Mouse (Mus musculus) left cerebral cortex, postnatal 25 days (tissue): ENCODE measurements around the gene Nadsyn1. TPM values are rescaled to one million over a fixed set of nuclear protein-coding genes. Genes with fewer than 3 reads are reported as not detected.

Source experiments
- DNase-seq, 2 experiments: peaks; one replicate each; pipeline ENCODE4 v3.0.0; 2022; ENCODE audit warnings: low spot score in 2 of 2, mixed read lengths in 1 of 2
- intact Hi-C: fragments of 180-260 bp; cut with DNase I; formaldehyde crosslinking; loops from one replicate; pipeline ENCODE4 v1.15.1; 2025
- total RNA-seq, 2 experiments: library from RNA; stranded (reverse); gene quantifications; 2 replicates each; pipeline ENCODE4 v1.2.3; 2021

The Nadsyn1 gene
- total RNA-seq, 2 experiments from 2014 or later, result 4.8 to 6.6 TPM

DNA sequence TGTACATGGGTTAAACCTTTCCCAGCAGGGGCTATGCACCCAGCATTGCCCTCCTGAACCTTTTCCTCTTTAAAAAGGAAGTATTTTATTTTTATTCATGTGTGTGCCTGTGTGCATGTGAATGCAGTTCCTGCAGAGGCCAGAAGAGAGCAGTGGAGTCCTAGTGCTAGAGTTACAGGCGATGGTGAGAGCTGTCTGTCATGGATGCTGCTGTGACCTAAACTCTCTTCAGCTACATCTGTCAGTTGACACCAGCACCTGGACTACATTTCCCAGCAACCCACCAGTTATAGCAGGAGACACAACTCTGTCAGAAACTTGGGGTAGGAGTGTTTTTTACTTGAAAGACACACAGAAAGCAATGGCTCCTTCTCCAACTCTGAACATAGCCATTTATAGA lies 13.7 kb downstream of the Nadsyn1 start:
- DNase-seq, result no peak
- intact Hi-C loops, result no loop called here

GRCm38 (mm10) chr7:143805199-143805624 lies 17.4 kb downstream of the Nadsyn1 start:
- intact Hi-C loops, result no loop called here
- peak; percentile 30 to 61 for DNase-seq

DNA sequence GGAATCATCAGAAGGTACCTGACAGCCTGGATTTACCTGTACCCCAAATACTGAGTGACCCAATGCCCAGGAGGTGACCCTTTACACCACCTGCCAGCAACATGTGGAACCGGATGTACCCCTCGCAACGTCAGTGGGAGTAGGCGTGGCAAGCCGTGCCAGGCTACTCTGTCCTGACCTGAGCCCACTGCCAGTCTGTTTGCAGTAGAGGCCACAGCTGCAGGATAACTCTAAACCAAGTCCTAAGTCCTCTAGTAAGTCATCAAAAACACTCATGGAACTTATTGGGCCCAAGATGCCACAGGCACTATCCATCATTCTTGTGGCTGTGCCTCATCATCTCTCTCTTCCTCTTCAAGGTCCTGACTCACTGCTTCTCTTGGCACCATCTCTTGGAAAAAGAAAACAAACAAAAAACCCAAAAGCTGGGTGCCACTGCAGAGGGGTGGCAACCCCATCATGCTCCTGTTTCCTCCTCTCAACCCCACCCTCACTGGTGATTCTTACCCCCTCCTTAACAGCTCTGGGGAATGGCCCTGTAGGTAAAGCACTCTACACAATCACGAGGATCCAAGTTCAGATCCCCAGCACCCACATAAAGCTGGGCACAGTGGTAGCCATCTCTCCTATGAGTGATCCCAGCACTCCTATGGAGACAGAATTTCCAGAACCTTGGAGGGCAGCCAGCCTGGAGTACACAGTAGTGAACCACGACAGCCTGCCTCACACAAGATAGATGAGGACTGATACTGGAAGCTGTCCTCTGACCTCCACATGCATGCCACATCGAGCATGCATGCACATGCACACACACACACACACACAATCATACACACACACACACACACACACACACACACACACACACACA lies 21.2 kb downstream of the Nadsyn1 start:
- intact Hi-C loops, result no loop called here
- DNase-seq, result no peak

GRCm38 (mm10) chr7:143800770-143801169 lies 21.9 kb downstream of the Nadsyn1 start:
- intact Hi-C loops, result no loop called here
- DNase-seq, result no peak

GRCm38 (mm10) chr7:143798783-143799182 lies 23.9 kb downstream of the Nadsyn1 start:
- intact Hi-C loops, result no loop called here
- DNase-seq, result no peak

DNA sequence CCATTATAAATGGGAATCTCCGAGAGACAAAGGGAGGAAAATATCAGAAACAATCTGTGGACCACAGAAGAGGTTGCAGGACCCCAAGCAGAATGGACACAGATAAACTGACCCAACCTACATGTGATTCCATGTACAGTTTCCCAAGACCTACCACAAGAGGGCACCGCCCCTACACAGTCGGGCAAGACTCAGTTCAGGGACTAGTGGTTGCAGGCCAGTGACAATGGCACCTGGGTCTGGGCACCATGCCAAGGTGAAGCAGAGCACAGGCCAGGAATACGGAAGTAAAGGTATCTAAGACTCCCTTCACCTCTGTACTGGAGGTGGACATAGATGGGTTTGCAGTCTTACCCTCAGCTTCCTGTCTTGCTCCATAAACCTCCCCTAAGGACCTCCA lies 29.5 kb downstream of the Nadsyn1 start:
- no peak for DNase-seq
- intact Hi-C loops, result no loop called here

DNA sequence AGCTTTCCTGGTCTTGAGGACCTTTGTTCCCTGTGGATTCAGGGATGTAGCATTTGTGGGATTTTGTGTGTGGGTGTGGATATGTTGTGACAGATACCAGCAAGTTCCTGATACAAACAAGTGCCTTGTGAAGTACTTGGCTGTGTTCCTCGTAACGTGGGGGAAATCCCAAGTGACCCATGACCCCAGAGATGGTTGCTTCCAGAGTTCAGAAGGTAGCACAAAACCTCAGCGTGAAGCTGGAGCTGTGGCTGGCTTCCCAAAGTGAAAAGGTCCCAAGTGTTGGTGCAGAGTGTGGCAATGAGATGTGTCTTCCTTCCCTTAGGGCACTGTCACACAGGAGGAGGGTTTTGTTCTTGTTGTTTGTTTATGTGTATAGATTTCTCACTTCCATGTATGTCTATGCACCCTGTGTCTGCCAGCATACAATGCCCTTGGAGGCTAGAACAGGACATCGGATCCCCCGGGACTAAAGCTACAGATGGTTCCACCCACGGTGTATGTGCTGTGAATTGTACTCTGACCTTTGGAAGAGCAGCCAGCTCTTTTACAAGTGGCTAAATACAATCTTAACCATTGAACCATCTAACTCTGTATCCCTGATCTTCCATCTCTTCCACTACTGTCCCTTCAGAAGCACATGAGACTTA lies 30.2 kb downstream of the Nadsyn1 start:
- no peak for DNase-seq

DNA sequence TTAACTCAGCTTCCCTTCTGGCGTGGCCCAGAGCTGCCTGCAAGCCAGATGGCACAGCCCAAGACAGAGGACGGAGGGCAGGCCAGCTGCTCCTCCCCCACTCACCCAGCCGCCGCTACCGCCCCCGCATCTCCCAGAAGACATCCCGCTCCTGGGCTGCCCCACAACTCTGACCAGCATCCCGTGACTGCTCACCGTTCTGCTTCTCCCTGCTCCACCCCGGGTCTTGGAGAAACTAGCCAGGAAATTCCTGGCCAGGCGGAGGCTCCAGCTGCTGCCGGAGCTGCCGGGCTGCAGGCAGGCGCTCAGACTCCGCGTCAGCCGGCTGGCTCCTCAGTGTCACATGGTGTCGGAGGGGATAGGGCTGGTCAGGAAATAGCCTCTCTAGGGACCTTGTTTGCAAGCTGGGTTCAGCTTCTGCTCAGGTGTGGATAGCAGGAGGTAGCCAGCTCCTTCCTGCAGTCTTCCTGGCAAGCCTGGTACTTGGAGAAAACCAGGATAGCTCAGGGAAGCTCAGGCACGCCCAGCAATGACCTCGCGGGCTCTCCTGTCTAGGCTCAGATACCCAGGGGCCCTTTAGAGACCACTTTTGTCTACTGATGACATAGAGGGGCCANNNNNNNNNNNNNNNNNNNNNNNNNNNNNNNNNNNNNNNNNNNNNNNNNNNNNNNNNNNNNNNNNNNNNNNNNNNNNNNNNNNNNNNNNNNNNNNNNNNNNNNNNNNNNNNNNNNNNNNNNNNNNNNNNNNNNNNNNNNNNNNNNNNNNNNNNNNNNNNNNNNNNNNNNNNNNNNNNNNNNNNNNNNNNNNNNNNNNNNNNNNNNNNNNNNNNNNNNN lies 38.4 kb downstream of the Nadsyn1 start, which contains the start of gene Mrgpre:
Gene Mrgpre (minus strand): TSS at position 505 of the 834 bp plus-strand sequence.
- intact Hi-C loops, result no loop called here
- DNase-seq, result peak; percentile 61 to 73

More for the DNA sequence above, 30.2 kb downstream of the Nadsyn1 start:
- intact Hi-C loops, result no loop called here

DNA sequence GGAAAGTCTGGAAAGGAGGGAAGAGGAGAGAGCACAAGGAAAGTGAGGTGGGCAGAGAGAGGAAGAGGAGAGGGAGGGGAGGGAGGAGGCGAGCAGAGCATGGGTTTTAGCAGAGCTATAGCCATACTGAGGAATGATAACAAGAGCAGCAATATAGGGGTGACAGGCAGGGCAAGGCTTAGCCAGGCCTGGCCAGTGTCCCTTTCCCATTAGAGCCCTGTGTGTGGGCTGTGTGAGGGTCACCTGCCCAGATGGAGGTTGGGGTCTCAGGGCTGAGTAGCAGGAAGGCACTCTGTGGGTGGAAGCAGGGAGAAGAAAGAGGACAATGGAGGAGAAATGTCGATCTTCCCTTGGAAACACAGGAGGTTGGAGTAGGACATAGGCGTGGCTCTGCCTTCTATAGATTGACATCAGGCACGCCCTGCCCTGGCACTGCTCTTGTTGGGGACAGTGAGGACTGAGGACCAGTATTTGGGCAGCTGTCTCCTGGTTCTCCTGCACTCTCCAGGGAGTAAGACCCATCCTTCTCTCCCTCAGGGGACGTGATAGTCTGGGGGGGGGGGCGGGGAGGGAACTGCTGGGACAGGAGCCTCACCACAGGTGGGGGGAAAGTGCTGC lies 39.2 kb downstream of the Nadsyn1 start:
- intact Hi-C loops, result no loop called here
- DNase-seq, result peak in 1 of 2 experiments; percentile 8

DNA sequence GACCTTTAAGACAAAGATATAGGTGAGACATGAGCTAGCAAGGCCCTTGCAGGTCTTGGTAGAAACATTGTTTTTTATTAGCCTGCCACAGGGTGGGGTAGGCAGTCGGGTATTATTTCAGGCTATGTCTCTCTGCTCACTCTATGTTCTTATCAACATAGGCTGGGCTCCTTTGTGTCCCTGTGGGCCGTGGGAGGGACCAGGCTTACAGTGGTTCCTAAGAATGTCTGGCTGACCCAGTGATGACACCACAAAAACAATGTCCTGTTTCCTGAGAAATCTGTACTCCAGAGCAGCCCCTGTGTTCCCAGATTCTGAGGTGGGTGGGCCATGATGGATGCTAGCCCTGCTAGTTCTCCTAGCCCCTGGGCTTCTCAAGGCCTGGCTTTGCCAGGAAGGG lies 45.3 kb downstream of the Nadsyn1 start:
- DNase-seq, result no peak
- intact Hi-C loops, result no loop called here

DNA sequence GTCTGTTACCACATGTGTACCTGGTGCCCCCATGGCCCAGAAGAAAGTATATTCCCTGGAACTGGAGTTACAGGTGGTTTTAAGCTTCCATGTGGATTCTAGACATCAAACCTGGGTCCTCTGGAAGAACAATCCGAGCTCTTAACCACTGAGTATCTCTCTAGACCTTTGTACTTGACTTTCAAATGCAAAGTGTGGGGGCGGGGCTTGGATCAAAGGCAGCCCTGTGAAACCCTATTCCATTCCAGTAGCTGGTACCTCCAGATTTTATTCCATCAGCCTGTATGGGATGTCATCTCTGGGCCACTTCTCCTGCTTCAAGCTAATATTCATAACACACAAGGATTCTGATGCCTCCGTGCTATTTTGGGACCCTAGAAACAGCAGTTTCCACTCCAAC lies 46.5 kb downstream of the Nadsyn1 start:
- DNase-seq, result no peak
- intact Hi-C loops, result no loop called here

- intact Hi-C loops, result loop anchor here (10.0 kb wide), 1 partner anchor 615 kb away; no protein-coding TSS in a partner anchor
- no peak for DNase-seq
These were observed 53.2 kb downstream of the Nadsyn1 start for GRCm38 (mm10) chr7:143769461-143769860.

- DNase-seq, result no peak
- intact Hi-C loops, result loop anchor here (10.0 kb wide), 1 partner anchor 613 kb away; no protein-coding TSS in a partner anchor
These were observed 54.4 kb downstream of the Nadsyn1 start for GRCm38 (mm10) chr7:143768267-143768666.

DNA sequence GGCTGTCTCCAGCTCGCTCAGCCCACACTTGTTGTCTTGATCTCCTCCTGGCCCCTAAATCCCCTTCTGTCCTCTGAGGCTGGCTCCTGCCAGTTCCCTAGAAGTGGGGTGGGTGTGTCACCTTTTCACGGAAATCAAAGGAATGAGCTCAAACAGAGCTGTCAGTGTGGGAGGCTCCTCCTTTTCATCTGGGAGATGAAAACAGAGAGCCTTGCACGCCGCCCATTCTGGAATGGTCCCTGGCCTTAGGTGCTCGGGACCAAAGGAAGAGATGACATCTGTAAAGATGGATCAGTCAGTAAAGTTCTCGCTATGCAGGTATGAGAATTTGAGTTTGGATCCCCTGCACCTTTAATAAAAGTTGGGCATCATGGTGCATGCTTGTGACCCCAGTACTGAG lies 55.8 kb downstream of the Nadsyn1 start, which contains the start of gene Mrgprg:
Gene Mrgprg (minus strand): TSS at position 101 of the 400 bp plus-strand sequence.
- intact Hi-C loops, result loop anchor here (10.0 kb wide), 1 partner anchor 612 kb away; no protein-coding TSS in a partner anchor
- DNase-seq, result no peak

DNA sequence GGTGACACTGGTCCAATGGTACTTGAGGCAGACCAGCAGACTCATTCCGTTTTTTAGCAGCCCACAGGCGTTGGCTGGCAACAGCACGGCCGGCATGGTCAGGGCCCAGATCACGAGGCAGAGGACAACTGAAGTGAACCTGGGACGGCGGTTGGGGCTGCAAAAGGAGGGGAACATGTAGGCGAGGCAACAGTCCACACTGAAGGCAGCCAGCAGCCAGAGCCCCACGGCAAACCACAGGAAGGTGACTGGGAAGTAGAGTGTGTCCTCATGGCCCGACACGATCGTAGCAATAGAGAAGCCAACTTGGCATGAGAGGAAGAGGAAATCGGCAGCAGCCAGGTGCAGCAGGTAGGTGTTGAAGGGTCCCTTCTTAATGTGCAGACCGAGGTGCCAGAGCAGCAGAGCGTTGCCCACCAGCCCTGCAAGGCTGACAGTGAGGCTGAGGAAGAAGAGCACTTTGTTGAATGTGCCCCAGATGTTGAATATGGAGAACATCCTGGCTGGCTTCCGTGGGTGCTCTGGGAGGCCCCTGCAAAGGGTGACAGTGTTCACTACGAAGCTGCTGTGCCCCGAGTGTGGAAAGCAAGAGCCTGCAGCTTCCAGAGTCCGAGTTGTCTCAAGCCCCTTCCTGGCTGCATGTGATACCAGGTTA lies 57.6 kb downstream of the Nadsyn1 start:
- intact Hi-C loops, result loop anchor here (1.0 to 10.0 kb wide), 4 partner anchors 59 to 610 kb away; no protein-coding TSS in a partner anchor
- no peak for DNase-seq

GRCm38 (mm10) chr7:143763794-143764193 lies 58.9 kb downstream of the Nadsyn1 start:
- no peak for DNase-seq
- intact Hi-C loops, result loop anchor here (1.0 to 10.0 kb wide), 4 partner anchors 57 to 609 kb away; no protein-coding TSS in a partner anchor

DNA sequence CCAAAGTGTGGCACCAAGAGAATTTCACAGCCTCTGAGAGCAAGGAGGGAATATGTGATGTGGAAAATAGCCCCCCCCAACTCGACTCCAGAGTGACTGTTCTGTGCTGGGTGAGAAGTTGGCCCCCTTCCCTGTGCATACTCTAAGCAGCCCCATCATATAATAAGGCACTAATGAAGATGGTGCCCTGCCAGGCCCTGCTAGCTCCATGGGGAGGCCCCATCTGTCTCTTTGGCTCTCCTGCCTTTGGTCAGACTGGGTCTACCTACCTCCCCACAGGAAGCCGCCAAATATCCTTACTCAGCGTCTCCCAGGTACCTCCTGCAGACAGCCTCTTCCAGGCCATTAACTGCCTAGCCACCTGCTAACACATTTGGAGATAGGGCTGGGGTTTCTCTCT lies 63.7 kb downstream of the Nadsyn1 start:
- intact Hi-C loops, result loop anchor here (10.0 kb wide), 1 partner anchor 684 kb away; no protein-coding TSS in a partner anchor
- no peak for DNase-seq

- intact Hi-C loops, result loop anchor here (10.0 kb wide), 1 partner anchor 683 kb away; no protein-coding TSS in a partner anchor
- DNase-seq, result no peak
These were observed 65.0 kb downstream of the Nadsyn1 start for GRCm38 (mm10) chr7:143757696-143758095.
